Mouse (Mus musculus): ENCODE data around the gene Tssc4.

Gene Tssc4

DNA sequence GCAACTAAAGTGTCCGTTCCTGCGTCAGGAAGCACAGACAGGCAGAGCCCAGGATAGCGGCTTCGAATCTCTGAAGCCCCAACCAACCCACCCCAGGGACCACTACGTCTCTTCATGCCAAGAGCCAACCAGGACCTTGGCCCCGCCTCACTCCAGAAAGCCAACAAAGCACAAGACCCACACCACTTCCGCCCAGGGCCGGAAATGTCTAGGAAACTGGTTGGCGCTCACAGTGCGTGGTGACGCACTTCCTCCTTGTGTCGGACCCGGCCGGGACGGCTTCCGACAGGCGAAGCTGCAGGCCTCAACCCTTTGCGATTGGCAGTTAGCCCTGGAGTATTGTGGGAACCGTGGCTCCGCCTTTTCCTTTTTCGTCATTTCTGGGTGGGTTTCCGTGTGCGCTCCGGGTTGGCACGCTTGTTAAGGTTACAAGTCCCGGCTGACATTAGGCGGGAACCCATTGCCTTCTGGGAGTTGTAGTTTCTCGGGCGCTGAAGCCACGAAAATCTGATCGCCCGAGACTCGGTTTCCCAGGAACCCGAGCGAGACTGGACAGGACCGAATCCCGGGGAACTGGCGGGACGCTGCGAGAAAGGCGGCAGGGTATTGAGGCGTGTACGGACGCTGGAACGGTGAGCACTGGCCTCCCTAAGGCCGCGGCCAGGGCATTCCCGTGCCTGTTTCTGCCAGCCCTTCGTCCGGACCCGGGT lies at the start of gene Tssc4:
Gene Tssc4 (plus strand): TSS at position 368 of the 710 bp plus-strand sequence.
- DNase-seq (ENCODE audit: low spot score in 2 of 2), result peak; percentile 93 to 97

GRCm38 (mm10) chr7:143020040-143020439 lies 49.0 kb upstream of the Tssc4 start:
- no peak for DNase-seq (ENCODE audit: low spot score in 2 of 2)

- no peak for DNase-seq (ENCODE audit: low spot score in 2 of 2)
Measured at GRCm38 (mm10) chr7:143020764-143021163, 48.3 kb upstream of the Tssc4 start.

GRCm38 (mm10) chr7:143021356-143022164 lies 47.5 kb upstream of the Tssc4 start:
- no peak for DNase-seq (ENCODE audit: low spot score in 2 of 2)

DNA sequence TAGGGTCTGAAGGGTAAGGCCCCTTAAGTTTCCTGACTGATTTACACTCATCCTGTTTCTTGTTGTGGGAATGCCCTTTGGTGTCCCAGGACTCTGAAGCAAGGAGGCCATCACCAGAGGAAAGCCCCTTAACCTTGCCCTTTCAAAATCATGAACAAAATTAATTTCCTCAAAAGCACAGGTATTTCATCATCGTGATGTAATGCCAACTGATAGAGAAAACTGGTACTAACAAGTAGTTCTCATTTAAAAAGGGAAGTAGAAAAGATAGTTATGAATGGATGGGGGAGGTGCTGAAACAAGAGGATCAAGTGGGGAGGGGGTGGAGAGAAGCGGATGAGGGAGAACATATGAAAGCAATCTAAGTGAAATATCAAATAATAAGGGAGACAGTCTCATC lies 45.5 kb upstream of the Tssc4 start:
- no peak for DNase-seq (ENCODE audit: low spot score in 2 of 2)

GRCm38 (mm10) chr7:143024293-143024692 lies 44.8 kb upstream of the Tssc4 start:
- no peak for DNase-seq (ENCODE audit: low spot score in 2 of 2)

- no peak for DNase-seq (ENCODE audit: low spot score in 2 of 2)
Measured at GRCm38 (mm10) chr7:143025496-143025895, 43.6 kb upstream of the Tssc4 start.

DNA sequence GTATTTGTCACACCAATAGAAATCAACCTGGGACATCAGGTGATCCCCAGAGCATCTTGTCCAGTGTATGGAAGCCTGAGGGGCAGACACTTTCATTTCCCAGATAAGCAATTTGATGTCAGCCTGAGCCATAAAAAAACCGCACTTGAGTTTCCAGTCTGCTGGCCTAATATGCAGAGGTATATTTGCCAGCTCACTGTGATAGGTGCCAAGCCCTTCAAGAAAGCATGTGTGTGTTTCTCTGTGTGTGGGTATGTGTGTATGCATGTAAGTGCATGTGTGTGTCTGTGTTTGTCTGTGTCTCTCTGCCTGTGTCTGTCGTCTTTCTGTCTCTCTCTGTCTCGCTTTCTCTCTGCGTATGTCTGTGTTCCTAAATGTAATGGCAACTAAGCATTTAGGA lies 41.9 kb upstream of the Tssc4 start:
- DNase-seq (ENCODE audit: low spot score in 2 of 2), result no peak

- no peak for DNase-seq (ENCODE audit: low spot score in 2 of 2)
Measured at GRCm38 (mm10) chr7:143031816-143032215, 37.2 kb upstream of the Tssc4 start.

GRCm38 (mm10) chr7:143033581-143033980 lies 35.5 kb upstream of the Tssc4 start:
- no peak for DNase-seq (ENCODE audit: low spot score in 2 of 2)

GRCm38 (mm10) chr7:143034112-143034511 lies 34.9 kb upstream of the Tssc4 start:
- no peak for DNase-seq (ENCODE audit: low spot score in 2 of 2)

DNA sequence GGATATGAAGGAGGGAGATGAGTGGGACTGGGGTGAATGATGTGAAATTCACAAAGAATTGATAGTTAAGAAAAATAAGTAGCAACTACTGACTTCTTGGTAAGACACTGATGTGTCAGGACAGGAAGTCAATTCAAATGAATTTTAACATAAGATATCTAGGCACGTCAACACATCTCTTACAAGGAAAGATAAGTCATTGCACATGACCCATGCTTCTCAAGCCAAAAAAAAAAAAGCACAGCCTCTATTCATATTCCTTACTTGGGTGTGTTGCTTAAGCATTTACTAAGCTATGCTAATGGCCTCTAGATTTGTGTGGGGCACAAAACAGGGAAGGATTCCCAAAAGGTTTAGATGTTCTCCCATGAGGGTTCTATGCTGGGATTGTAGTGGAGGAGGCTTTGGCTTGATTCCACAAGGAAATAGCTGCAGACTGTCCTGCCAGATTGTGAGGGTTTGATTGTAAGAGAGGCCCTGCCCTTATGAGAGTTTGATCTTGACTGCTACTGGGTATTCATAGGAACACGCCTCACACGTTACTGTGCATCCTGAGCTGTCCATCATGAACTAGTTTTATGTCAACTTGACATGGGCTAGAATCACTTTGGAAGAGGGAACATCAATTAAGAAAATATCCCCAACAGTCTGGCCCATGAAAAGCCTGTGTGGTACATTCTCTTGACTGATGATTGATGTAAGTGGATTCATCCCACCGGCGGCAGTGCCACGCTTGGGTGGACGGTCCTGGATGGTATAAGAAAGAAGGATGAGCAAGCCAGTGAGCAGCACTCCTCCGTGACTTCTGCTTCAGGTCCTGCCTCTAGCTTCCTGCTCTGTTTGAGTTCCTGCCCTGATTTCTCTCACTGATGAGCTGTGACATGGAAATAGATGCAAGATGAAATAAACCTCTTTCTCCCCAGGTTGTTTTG lies 34.3 kb upstream of the Tssc4 start:
- no peak for DNase-seq (ENCODE audit: low spot score in 2 of 2)

DNA sequence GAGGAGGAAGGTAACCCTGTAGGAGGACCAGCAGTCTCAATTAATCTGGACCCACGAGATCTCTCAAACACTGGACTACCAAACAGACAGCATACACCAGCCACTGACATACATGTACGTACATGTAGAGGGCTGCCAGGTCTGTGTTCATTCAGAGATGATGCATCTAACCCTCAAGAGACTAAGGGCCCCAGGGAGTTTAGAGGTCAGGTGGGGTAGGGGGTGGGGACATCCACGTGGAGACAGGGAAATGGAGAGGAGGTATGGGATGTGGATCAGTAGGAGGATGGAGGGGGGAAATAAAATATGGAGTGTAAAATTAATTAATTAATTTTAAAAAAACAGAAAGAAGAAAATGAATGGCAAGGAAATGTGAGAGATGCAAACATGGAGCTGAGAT lies 32.3 kb upstream of the Tssc4 start:
- no peak for DNase-seq (ENCODE audit: low spot score in 2 of 2)

DNA sequence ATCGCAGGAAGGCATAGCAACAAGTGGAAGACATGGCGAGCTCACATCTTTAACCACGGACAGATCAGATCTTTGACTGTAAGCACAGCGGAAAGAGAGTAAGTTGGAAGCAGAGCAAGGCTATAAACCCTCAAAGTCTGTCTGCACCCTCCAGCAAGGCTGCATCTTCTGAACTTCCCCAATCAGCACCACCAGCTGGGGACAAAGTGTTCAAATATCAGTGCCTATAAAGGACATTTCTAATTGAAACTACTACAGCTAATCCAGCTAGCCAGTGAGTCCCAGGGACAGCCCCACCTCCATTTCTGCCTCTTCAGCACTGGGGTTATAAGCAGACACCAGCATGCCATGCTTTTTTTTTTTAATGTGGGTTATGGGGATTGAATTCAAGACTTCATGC lies 31.7 kb upstream of the Tssc4 start:
- no peak for DNase-seq (ENCODE audit: low spot score in 2 of 2)

DNA sequence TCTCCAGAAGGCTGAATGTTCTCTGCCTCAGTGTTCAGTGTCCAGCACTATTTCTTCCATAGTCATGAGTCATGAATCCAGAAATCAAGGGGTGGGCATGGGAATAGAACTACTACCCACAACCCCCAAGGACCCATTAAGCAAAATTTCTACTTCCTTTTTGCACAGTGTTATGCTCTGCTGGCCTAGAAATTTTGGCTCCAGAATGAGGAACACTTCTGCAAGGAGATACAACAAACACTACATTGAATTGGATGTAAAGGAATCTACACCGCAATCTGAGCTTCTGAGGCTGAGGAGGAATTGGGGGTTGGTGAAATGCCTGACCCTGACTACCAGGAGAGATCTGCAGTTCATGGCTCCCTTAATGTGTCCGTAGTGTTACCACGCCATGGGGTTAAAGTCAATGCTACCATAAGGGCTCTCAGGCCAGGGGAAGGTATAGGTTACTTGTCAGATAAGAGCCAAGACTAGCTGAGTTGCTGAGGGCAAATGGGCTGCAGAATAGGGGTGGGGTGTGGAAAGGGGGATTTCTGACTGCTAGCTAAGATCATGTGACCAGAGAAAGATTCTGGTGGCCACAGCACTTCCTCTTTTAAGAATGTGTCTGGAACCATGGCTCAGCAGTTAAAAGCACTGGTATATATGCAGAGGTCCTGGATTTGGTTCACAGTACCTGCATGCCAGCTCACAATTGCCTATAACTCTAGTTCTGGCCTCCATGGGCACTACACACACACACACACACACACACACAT lies 30.7 kb upstream of the Tssc4 start:
- no peak for DNase-seq (ENCODE audit: low spot score in 2 of 2)

GRCm38 (mm10) chr7:143040561-143040960 lies 28.5 kb upstream of the Tssc4 start:
- DNase-seq (ENCODE audit: low spot score in 2 of 2), result no peak

DNA sequence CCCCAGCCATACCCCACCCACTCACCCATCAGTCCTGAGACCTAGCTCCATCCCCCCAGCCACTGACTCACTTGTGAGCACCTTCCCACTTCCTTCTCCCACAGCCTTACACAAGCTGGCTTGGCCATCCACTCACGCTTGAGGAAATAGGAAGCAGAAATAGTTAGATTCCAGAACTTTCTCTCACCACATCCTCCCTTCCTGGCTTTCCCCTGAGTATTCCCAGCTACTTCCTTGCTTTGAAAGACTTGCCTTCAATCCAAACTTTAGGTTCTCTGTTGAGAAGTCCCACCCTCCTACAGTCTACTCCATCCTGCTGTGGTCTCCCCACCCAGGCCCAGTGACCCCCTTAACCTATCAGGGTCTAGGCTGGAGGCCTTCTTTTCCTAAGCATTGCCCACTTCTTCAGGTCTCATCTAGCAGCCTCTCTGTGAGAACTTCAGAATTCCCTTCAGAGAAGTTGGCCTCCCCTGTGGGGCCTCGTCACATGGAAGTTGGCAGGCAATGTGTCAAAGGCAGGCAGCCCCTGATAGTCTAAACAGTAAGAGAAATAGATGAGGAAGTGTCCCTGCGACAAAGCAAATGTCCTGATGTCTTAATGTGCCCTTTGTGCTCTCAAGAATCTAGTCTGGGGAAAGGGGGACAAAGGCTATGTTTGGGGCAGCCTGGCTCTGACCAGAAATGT lies 27.8 kb upstream of the Tssc4 start:
- no peak for DNase-seq (ENCODE audit: low spot score in 2 of 2)

DNA sequence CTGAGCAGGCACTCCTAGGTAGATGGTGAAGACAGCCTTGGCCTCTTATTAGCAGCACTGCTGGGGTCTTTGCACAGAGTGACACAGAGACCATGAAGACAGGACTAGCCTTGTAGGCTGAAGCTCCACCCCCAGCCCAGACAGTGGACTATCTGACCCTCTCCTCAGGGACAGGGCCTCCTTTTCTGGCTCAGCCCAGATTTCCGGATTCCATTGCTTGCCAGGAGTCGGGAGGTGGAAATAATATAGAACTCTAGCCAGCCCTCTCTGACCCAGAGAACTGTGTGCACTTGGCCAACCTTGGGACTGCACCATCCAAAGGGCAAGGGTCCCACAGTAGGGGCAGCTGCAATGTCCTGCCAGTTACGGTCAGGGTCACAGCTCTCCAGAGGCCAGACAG lies 27.0 kb upstream of the Tssc4 start:
- no peak for DNase-seq (ENCODE audit: low spot score in 2 of 2)

DNA sequence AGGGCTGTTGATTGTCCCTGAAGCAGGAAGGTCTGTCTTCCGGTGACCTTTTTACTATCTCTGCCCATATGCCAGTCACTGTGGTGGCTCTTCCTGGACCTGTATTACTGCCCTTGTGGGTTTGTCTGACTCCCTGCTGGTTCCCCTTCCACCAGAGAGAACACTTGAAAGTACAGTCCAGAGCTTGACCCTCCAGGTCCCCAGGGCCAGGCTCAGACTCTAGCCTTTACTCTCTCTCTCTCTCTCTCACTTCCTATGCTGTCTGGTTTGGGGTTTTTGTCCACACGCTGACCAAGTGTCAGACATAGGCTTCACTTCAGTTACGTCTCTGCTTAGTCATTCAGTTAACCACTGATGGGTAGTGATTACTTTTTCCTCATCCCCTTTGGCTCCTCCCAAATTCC lies 26.1 kb upstream of the Tssc4 start:
- no peak for DNase-seq (ENCODE audit: low spot score in 2 of 2)

DNA sequence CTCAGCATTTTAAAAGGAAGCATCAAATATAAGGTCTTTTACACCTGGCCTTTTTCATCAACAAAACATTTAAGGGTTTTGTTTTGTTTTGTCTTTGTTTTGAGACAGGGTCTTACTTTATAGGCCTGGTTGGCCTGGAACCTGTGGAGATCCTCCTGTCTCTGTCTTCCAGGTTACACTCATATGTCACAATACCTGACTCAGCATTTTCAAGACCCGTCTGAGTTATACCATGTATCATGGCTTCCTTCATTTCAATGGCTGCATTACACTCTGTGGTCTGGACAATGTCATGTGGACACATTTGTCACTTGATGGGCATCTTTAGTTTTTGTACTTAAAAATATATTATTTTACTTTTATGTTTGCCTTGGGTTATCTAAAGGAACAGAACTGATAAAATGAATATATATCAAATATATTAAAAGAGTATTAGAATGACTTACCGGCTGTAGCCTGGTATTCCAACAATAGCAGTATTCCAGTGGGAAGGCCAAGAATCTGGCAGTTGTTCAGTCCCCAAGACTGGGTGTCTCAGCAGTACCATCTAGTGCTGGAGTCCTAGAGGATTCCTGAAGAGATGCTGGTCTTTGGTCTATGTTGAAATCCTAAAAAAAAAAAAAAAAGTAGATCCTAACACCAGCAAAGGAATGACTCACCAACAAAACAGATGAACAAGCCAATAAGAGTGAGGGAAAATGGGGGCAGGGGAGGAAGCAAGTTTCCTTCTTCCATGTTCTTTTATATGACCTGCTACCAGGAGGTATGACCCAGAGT lies 24.8 kb upstream of the Tssc4 start:
- no peak for DNase-seq (ENCODE audit: low spot score in 2 of 2)
